Mouse (Mus musculus) embryonic facial prominence, embryonic 10.5 days (tissue): ENCODE measurements around the gene Fam107b. TPM values are rescaled to one million over a fixed set of nuclear protein-coding genes. Genes with fewer than 3 reads are reported as not detected.

Experiments used
- DNase-seq: peaks from one replicate; pipeline ENCODE4 v3.0.0-alpha.2; 2017; ENCODE audit warnings: low spot score
- H3K27ac ChIP-seq: fragments of 300-500 bp; sonication (generic); replicated peaks from 2 replicates; pipeline ENCODE4 v1.5.1; 2016; ENCODE audit warnings: mild to moderate bottlenecking
- H3K27me3 ChIP-seq: fragments of 300-500 bp; sonication (generic); replicated peaks from 2 replicates; pipeline ENCODE4 v1.6.1; 2016; ENCODE audit warnings: low read depth, mild to moderate bottlenecking; ENCODE audit not compliant: poor library complexity, severe bottlenecking
- H3K36me3 ChIP-seq: fragments of 300-500 bp; sonication (generic); replicated peaks from 2 replicates; pipeline ENCODE4 v1.6.1; 2016; ENCODE audit warnings: mild to moderate bottlenecking, moderate library complexity
- H3K4me1 ChIP-seq: fragments of 300-500 bp; sonication (generic); 2 replicates; pipeline ENCODE4 v1.6.1; 2016
- H3K4me3 ChIP-seq: fragments of 300-500 bp; sonication (generic); 2 replicates; pipeline ENCODE4 v1.5.1; 2016; ENCODE audit warnings: mild to moderate bottlenecking, moderate library complexity
- H3K9me3 ChIP-seq: fragments of 300-500 bp; sonication (generic); 2 replicates; pipeline ENCODE4 v1.6.1; 2016; ENCODE audit warnings: mild to moderate bottlenecking
- WGBS: fragments of 180-500 bp; shearing (Covaris S2); methylation state at CpG from one replicate; pipeline ENCODE4 v1.1.7; 2016; 5-methylcytosine and 5-hydroxymethylcytosine counted together
- polyA plus RNA-seq: library from polyadenylated mRNA; unstranded; fragments of >200 nt; fragmentation: Nextera tagmentation; extraction: Ambion mirVana; gene quantifications from 2 replicates; pipeline ENCODE4 v1.2.1, GENCODE M21; 2016

Fam107b gene
- polyA plus RNA-seq, 1 experiment from 2014 or later = 60.4 TPM

DNA sequence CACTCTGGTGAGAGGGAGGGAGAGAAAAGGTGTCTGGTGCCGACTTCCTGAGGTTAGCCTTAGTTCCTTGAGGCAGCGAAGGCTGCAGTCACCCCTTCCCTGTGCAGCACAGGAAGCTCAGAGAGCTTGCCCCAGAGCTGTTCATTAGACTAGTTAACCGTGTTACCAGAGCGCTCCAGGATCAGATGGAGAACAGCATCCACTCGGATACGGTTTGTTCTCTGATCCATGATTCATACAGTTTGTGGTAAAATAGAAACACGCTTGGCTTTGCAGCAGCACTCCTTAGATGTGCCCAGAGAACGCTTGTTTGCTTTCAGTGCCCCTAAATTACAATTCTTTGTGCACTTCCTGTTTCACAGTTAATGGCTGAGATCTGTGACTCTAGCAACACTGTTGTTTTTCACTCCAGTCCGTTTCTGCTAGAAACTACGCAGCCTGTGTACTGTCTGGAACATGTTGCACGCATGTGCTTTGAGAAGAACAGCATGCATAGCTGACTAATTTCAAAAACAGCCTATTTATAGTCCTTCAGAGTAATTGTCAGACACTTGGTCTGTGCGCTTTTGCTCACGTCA lies 156.3 kb downstream of the Fam107b start:
- Histone ChIP-seq H3K27me3 (no peaks in the 10 kb centered on the region), H3K27ac (0 out of 2 replicates have a peak overlapping the region, but pooled peaks have one; percentile 5), H3K4me1 (peaks cover 25% of the 10 kb centered on the region), H3K4me3 (no peak overlapping the region), H3K36me3 (no peaks in the 10 kb centered on the region), H3K9me3 (no peaks in the 10 kb centered on the region)
- 63% methylated on average over 13 of the region's 13 CpGs for WGBS
- DNase-seq = no peak

DNA sequence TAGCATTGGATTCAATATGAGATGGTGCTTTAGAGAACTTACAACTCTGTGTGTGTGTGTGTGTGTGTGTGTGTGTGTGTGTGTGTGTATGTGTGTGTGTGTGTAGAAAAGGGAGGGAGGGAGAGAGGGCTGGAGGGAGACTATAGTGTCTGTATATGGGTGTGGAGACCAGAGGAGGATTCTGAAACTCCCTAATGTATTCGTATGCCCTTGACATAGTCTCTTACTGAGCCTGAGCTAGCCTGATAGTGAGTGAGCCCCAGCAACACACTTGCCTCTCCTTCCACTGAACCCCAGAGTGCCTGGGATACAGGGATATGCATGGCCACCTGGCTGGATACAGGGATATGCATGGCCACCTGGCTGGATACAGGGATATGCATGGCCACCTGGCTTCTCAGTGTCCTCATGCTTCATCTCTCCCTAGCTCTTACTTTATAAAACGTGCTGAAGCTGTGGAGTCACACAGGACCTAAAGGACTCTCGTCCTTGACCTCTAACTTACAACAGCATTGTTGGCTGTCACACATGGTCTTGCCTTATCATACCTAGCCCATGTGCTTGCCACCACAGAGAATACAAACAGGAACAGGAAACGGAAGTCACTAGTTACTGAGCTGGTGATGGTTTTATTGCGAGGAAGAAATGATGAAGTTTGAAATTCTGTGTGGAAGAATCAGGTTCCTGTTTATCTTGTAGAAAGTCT lies 157.1 kb downstream of the Fam107b start:
- no peaks in the 10 kb centered on the region for H3K36me3 ChIP-seq
- H3K27me3 ChIP-seq = no peaks in the 10 kb centered on the region
- WGBS = 88% methylated on average over 5 of the region's 5 CpGs
- no peak for DNase-seq
- no peaks in the 10 kb centered on the region for H3K9me3 ChIP-seq
- H3K27ac ChIP-seq = no peak overlapping the region
- no peak overlapping the region for H3K4me3 ChIP-seq
- peaks cover 27% of the 10 kb centered on the region for H3K4me1 ChIP-seq

DNA sequence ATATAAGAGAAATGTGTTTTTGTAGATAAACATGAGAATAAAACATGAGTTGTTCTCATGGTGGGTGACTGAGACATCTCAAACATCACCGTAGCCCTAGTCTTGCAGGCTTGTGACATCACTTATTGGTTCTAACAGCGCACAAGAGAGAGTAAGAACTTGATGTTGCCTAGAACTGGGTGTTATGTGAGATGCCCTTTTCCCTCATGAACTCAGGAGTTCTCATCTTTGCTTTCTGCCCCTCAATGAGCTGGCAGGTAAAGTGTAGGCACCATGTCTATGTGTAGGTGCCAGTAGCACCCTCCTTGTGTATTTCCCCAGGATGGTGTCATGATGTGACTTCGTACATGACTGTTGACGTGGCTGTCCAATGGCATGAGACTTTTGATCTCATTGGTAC lies 157.8 kb downstream of the Fam107b start:
- WGBS = 95% methylated on average over 4 of the region's 4 CpGs
- no peak overlapping the region for H3K27ac ChIP-seq

DNA sequence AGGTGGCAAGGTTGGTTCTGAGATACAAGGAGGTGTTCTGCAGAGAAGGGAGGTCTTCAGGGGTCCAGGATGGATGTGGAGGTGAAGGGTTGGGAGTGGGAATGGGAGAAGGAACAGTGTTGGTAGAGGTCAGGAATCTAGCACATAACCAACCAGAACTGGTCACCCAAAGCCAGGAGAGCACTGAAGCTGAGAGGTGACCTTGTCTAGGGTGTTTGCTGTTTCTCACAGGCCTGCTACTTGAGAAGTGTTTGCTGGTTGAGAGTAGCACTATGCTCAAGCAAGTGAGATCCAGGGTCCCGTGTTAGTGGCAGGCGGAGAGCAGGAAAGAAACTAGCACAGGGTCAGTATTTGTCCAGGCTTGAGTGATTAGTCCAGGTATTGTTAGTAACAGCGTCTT lies 159.3 kb downstream of the Fam107b start:
- WGBS = 86% methylated on average over 3 of the region's 3 CpGs
- DNase-seq = no peak

More for the DNA sequence above, 157.8 kb downstream of the Fam107b start:
- peaks cover 30% of the 10 kb centered on the region for H3K4me1 ChIP-seq
- no peaks in the 10 kb centered on the region for H3K27me3 ChIP-seq
- no peak overlapping the region for H3K4me3 ChIP-seq
- no peak for DNase-seq
- no peaks in the 10 kb centered on the region for H3K36me3 ChIP-seq
- H3K9me3 ChIP-seq = no peaks in the 10 kb centered on the region

DNA sequence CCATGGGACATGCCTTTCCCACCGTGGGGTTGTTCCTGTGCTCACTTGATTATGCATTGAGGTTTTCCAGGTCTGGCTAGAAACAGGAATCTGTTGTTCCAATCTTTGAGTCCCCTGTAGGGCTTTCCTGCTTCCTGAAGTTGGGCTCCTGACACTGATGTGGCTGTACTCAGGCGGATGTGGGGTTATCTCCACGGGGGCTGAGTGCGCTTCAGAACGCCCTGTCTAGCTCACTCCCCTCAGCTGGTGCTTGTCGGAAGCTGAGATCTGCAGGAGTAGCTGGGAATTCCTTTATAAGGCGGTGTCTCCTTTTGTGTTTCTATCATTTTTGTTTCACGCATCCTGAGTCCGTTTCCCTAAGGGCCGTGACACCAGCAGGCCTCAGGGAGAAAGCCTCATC lies 160.5 kb downstream of the Fam107b start:
- Histone ChIP-seq H3K27ac (no peak overlapping the region; the same call in 1 of the 2 replicates), H3K36me3 (no peaks in the 10 kb centered on the region), H3K27me3 (no peaks in the 10 kb centered on the region), H3K9me3 (no peaks in the 10 kb centered on the region), H3K4me1 (peaks cover 35% of the 10 kb centered on the region), H3K4me3 (no peak overlapping the region)
- WGBS = 54% methylated on average over 10 of the region's 10 CpGs
- no peak for DNase-seq

More for the DNA sequence above, 159.3 kb downstream of the Fam107b start:
- Histone ChIP-seq H3K27ac (no peak overlapping the region), H3K4me1 (peaks cover 35% of the 10 kb centered on the region), H3K9me3 (no peaks in the 10 kb centered on the region), H3K27me3 (no peaks in the 10 kb centered on the region), H3K36me3 (no peaks in the 10 kb centered on the region), H3K4me3 (no peak overlapping the region)

DNA sequence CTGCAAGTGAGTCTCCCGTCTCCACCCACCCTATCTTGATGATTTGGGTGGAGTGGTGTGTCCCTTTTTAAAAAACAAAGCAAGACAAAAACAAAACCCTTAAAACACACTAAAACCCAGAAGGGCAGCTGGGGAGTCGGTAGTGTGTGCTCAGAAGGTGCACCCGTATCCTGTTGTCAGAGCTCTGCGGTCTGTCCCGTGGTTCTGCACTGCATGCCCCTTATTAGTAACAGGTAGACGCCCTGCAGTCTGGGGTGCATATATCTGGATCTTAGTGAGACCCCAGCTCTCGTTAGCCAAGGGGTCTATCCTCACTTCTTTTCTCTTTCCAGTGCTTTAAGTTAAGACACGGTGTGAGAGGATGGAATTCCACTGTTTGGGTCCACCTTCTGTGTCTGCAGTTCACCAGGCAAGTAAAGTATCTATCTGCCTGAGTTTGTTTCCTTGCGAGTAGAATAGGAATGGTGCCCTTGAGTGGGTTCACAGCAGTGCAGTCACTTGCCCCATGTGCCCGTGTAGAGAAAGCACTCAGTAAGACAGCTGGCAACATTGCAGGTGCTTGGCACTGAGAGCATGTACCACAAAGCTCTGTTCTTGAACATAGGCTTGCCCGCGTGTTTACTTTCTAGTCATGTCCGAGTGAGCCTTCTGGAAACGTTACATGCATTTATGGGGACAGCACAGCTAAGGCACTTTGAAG lies 161.2 kb downstream of the Fam107b start:
- Histone ChIP-seq H3K4me3 (no peak overlapping the region), H3K27me3 (no peaks in the 10 kb centered on the region), H3K4me1 (peaks cover 36% of the 10 kb centered on the region), H3K36me3 (no peaks in the 10 kb centered on the region), H3K27ac (no peak overlapping the region), H3K9me3 (no peaks in the 10 kb centered on the region)
- WGBS = 89% methylated on average over 14 of the region's 14 CpGs
- DNase-seq = no peak

DNA sequence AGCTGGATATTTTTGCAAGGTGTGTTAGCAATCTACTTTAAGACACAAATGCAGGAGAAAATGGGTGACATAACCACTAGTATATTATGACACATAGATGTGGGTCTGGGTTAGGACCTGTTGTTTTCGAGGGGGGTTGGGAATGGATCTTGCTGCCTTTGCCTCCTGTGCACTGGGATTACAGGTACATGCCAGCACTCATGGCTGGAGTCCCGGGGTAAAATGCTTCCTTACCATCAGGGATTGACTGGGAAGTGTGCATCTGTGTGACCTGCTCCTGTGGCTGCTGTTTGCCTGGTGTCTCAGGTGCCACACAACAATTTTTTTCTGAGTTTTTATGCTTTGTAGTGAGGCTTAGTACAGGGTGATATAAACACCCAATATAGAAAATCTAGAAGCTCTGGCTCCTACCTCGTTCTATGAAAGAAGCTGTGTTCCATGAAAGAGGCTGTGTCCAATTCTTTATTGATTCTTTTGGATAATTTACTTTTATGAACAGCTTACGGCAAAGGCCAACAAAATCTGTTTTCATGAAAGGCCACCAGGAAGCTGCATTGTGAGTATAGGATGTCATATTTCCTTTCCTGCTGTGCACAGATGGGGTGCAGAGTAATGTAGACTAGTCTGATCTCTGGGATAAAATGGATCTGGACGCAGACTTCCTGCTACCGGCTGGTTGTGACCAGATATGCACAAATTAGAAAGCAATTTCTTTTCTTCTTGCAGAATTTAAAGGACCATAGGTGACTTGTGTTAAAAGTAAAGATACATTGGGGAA lies 167.8 kb downstream of the Fam107b start:
- H3K9me3 ChIP-seq = no peaks in the 10 kb centered on the region
- 77% methylated on average over 6 of the region's 6 CpGs for WGBS
- peaks cover 2% of the 10 kb centered on the region; the same call in 1 of the 2 replicates for H3K36me3 ChIP-seq
- no peak for DNase-seq
- peaks cover 57% of the 10 kb centered on the region for H3K4me1 ChIP-seq
- no peaks in the 10 kb centered on the region for H3K27me3 ChIP-seq
- no peak overlapping the region for H3K27ac ChIP-seq
- H3K4me3 ChIP-seq = no peak overlapping the region

DNA sequence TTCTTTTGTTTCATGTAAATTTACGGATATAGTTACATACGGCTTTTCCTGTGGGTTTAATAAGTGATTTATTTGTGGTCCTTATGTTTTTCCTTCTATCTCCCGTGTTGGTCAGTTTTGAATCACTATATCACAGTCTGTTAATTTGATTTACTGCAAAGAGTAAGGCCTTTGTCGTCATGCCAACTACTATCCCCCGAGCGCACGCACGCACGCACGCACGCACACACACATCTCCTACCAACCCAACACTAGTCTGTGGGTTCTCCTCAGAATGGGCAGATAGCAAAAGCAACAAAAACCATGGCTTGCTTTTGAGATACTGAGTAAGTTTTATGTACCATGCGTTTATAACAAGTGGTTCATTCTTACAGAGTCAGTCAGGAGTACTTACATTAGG lies 168.4 kb downstream of the Fam107b start:
- Histone ChIP-seq H3K27ac (no peak overlapping the region), H3K4me3 (no peak overlapping the region), H3K27me3 (no peaks in the 10 kb centered on the region), H3K4me1 (peaks cover 56% of the 10 kb centered on the region), H3K9me3 (no peaks in the 10 kb centered on the region), H3K36me3 (peaks cover 2% of the 10 kb centered on the region; the same call in 1 of the 2 replicates)
- WGBS = 94% methylated on average over 12 of the region's 12 CpGs
- DNase-seq = no peak

DNA sequence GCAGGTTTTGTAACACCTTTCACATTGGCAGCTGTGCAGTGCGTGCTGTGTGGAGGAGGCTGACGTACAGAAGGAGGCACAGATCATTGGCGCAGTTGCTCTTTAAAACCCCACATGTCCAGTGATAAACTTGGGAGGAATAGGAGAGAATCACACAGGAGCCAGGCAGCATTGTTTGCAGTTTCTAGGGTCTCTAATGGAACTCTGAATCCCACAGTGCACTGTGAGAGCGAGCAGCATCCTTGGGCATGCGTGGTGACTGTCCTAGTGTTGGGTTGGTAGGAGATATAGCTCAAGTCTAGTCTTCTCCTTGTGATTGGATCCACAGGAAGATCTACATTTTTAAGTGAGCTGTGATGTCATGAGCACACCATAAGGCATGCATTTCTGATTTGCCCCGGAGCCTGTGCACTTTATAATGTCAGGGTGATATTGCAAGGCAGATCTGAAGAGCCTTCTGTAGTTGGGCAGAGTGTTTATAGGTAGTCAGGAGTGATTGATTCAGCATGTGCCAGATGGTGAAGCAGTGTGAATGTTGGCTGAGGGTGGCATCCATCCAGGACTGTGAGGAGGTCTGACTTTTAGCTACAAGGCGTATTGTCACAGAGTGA lies 169.2 kb downstream of the Fam107b start:
- WGBS = 90% methylated on average over 7 of the region's 7 CpGs
- H3K4me3 ChIP-seq = no peak overlapping the region
- peaks cover 58% of the 10 kb centered on the region for H3K4me1 ChIP-seq
- no peak overlapping the region for H3K27ac ChIP-seq
- H3K9me3 ChIP-seq = no peaks in the 10 kb centered on the region
- peaks cover 2% of the 10 kb centered on the region; the same call in 1 of the 2 replicates for H3K36me3 ChIP-seq
- no peaks in the 10 kb centered on the region for H3K27me3 ChIP-seq
- DNase-seq = no peak

DNA sequence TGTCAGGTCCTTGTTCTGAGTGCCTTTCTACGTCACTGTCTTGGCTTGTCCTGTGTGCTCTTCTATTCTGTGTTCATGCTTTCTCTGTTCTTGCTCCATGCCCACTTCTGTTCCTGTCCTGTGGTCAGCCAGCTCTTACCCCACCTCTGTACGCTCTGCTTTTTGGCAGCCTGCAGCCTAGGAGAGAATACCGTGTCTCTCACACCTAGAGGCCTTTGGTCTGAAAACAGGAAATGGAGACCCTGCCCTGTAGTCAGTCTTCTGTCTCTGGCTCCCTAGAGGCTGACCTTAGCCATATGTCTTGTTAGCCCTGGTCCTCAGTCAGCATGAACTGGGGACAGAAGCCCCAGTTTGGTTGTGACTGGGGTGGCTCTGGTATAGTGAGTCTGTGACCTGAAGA lies 170.0 kb downstream of the Fam107b start:
- Histone ChIP-seq H3K4me3 (no peak overlapping the region), H3K27ac (no peak overlapping the region; the same call in 1 of the 2 replicates), H3K4me1 (peaks cover 65% of the 10 kb centered on the region), H3K27me3 (no peaks in the 10 kb centered on the region), H3K36me3 (peaks cover 2% of the 10 kb centered on the region; the same call in 1 of the 2 replicates), H3K9me3 (no peaks in the 10 kb centered on the region)
- 73% methylated on average over 3 of the region's 3 CpGs for WGBS
- DNase-seq = no peak

DNA sequence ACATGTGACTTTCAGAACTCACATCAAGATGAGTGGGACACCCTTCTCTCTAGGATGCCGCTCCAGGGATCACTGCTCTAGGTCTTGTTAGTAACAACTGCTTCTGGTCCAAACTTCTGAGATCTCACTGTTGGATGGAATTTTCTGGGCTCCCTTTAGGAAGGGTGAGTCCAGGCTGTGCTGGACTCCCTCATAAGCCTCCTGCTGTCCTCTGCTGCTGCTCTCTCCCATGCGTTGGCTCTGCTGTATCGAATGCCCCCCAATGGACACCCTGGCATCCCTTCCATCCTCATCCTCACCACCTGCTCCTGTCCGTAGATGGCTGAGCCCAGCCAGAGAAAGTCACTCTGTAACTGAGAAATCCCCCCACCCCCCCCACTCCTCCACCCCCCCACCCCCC lies 170.4 kb downstream of the Fam107b start:
- Histone ChIP-seq H3K4me3 (no peak overlapping the region), H3K27me3 (no peaks in the 10 kb centered on the region), H3K36me3 (peaks cover 2% of the 10 kb centered on the region; the same call in 1 of the 2 replicates), H3K4me1 (peaks cover 69% of the 10 kb centered on the region), H3K9me3 (no peaks in the 10 kb centered on the region), H3K27ac (no peak overlapping the region)
- WGBS = 89% methylated on average over 4 of the region's 4 CpGs
- DNase-seq = no peak

DNA sequence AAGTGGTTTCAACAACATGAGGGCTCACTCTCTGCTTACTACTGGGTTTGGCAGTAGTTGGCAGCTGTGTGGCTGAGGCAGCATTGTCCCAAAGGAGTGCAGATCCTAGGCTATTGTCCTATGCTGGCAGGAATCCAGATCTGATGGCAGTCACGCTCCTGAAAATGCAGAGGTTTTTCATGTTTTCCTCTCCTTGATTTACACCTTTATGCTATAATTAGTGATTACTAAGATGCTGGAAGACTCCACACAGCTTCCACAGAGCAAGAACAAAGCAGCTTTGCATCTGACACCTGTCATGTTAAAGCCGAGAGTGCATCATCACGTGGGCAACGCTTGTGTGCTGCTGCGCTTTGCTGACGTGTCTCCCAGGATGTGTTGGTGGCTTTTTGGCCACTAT lies 172.2 kb downstream of the Fam107b start:
- no peak overlapping the region for H3K4me3 ChIP-seq
- no peak for DNase-seq
- 87% methylated on average over 6 of the region's 6 CpGs for WGBS
- H3K27ac ChIP-seq = no peak overlapping the region
- peaks cover 2% of the 10 kb centered on the region; the same call in 1 of the 2 replicates for H3K36me3 ChIP-seq
- no peaks in the 10 kb centered on the region for H3K27me3 ChIP-seq
- H3K4me1 ChIP-seq = peaks cover 65% of the 10 kb centered on the region
- H3K9me3 ChIP-seq = no peaks in the 10 kb centered on the region
